Mouse (Mus musculus): ENCODE results near the gene AL732309.1.

The AL732309.1 gene

GRCm38 (mm10) chr2:25246183-25247072 lies at the start of gene AL732309.1:
AL732309.1 (minus strand) TSS chr2:25246863.
- DNase-seq (ENCODE audit: low spot score) = peak; percentile 46

GRCm38 (mm10) chr2:25293706-25294105 lies 47.0 kb upstream of the AL732309.1 start:
- no peak for DNase-seq (ENCODE audit: low spot score)

- peak; percentile 73 for DNase-seq (ENCODE audit: low spot score)
Observed at GRCm38 (mm10) chr2:25292856-25293255, 46.2 kb upstream of the AL732309.1 start.

GRCm38 (mm10) chr2:25292054-25292544 lies 45.4 kb upstream of the AL732309.1 start:
- DNase-seq (ENCODE audit: low spot score) = no peak

- no peak for DNase-seq (ENCODE audit: low spot score)
Observed at GRCm38 (mm10) chr2:25291184-25292053, 44.8 kb upstream of the AL732309.1 start.

GRCm38 (mm10) chr2:25290816-25291130 lies 44.1 kb upstream of the AL732309.1 start:
- no peak for DNase-seq (ENCODE audit: low spot score)

- DNase-seq (ENCODE audit: low spot score) = no peak
Observed at GRCm38 (mm10) chr2:25290101-25290815, 43.6 kb upstream of the AL732309.1 start.

- peak; percentile 64 for DNase-seq (ENCODE audit: low spot score)
Observed at GRCm38 (mm10) chr2:25289651-25290050, 43.0 kb upstream of the AL732309.1 start, which contains the start of gene Lrrc26. Lrrc26 (plus strand) TSS chr2:25289915.

- DNase-seq (ENCODE audit: low spot score) = no peak
Observed at GRCm38 (mm10) chr2:25288734-25289345, 42.2 kb upstream of the AL732309.1 start.

- no peak for DNase-seq (ENCODE audit: low spot score)
Observed at GRCm38 (mm10) chr2:25287927-25288649, 41.4 kb upstream of the AL732309.1 start, which contains the start of gene Tmem210. Tmem210 (plus strand) TSS chr2:25288145.

- DNase-seq (ENCODE audit: low spot score) = peak; percentile 76
Observed at GRCm38 (mm10) chr2:25286837-25287636, 40.4 kb upstream of the AL732309.1 start.

GRCm38 (mm10) chr2:25286314-25286713 lies 39.7 kb upstream of the AL732309.1 start:
- DNase-seq (ENCODE audit: low spot score) = no peak

- DNase-seq (ENCODE audit: low spot score) = no peak
Observed at GRCm38 (mm10) chr2:25285551-25285950, 38.9 kb upstream of the AL732309.1 start.

GRCm38 (mm10) chr2:25278928-25279882 lies 32.5 kb upstream of the AL732309.1 start:
- DNase-seq (ENCODE audit: low spot score) = peak; percentile 88

- no peak for DNase-seq (ENCODE audit: low spot score)
Observed at GRCm38 (mm10) chr2:25273010-25273409, 26.3 kb upstream of the AL732309.1 start.

- no peak for DNase-seq (ENCODE audit: low spot score)
Observed at GRCm38 (mm10) chr2:25272515-25272914, 25.9 kb upstream of the AL732309.1 start.

- DNase-seq (ENCODE audit: low spot score) = peak; percentile 97
Observed at GRCm38 (mm10) chr2:25271827-25272511, 25.3 kb upstream of the AL732309.1 start, which contains the start of the genes Ssna1 and Anapc2. Ssna1 (minus strand) TSS chr2:25272438. Anapc2 (plus strand) TSS chr2:25272478.

GRCm38 (mm10) chr2:25267746-25268309 lies 21.2 kb upstream of the AL732309.1 start:
- DNase-seq (ENCODE audit: low spot score) = no peak

Data from lung, postnatal 25 days (tissue).